Mouse (Mus musculus) adrenal gland, postnatal 36 days (tissue): ENCODE measurements at regions not wholly inside any gene's neighbourhood (a gene's known extent, or its start where the extent isn't known, plus 50 kb on each side); places are given as distances from the start of the nearest gene placed in this dataset.

Experiments used
- DNase-seq, 2 experiments: peaks; one replicate each; pipeline ENCODE4 v3.0.0; 2021; ENCODE audit warnings: mixed read lengths in 1 of 2

GRCm38 (mm10) chr17:88255744-88256598 lies 184.5 kb upstream of the Foxn2 start:
- DNase-seq = peak; percentile 86 to 90

- DNase-seq = peak; percentile 60 to 70
These were observed 183.6 kb upstream of the Foxn2 start for GRCm38 (mm10) chr17:88256599-88257544.

- DNase-seq = peak; percentile 55 to 64
These were observed 182.1 kb upstream of the Foxn2 start for GRCm38 (mm10) chr17:88258361-88258796.

- DNase-seq = no peak
These were observed 180.3 kb upstream of the Foxn2 start for GRCm38 (mm10) chr17:88260176-88260575.

GRCm38 (mm10) chr17:88260826-88261225 lies 179.7 kb upstream of the Foxn2 start:
- DNase-seq = no peak

- DNase-seq = no peak
These were observed 179.0 kb upstream of the Foxn2 start for GRCm38 (mm10) chr17:88261556-88261955.

GRCm38 (mm10) chr17:88262326-88263187 lies 178.0 kb upstream of the Foxn2 start:
- DNase-seq = no peak

GRCm38 (mm10) chr17:88265291-88265690 lies 175.2 kb upstream of the Foxn2 start:
- no peak for DNase-seq

- DNase-seq = no peak
These were observed 172.3 kb upstream of the Foxn2 start for GRCm38 (mm10) chr17:88268216-88268615.

GRCm38 (mm10) chr17:88268802-88269201 lies 171.7 kb upstream of the Foxn2 start:
- no peak for DNase-seq

GRCm38 (mm10) chr17:88270896-88271295 lies 169.6 kb upstream of the Foxn2 start:
- DNase-seq = no peak

- peak in 1 of 2 experiments; percentile 10 for DNase-seq
These were observed 168.3 kb upstream of the Foxn2 start for GRCm38 (mm10) chr17:88272161-88272560.

GRCm38 (mm10) chr17:88273520-88273919 lies 167.0 kb upstream of the Foxn2 start:
- DNase-seq = no peak

GRCm38 (mm10) chr17:88274003-88274698 lies 166.4 kb upstream of the Foxn2 start:
- DNase-seq = peak; percentile 49 to 72

GRCm38 (mm10) chr17:88274720-88275433 lies 165.6 kb upstream of the Foxn2 start:
- DNase-seq = no peak

- DNase-seq = peak; percentile 31 to 49
These were observed 160.9 kb upstream of the Foxn2 start for GRCm38 (mm10) chr17:88279656-88280055.

- no peak for DNase-seq
These were observed 157.8 kb upstream of the Foxn2 start for GRCm38 (mm10) chr17:88282711-88283110.

- no peak for DNase-seq
These were observed 156.0 kb upstream of the Foxn2 start for GRCm38 (mm10) chr17:88284477-88284876.

GRCm38 (mm10) chr17:88287861-88288260 lies 152.7 kb upstream of the Foxn2 start:
- DNase-seq = no peak

GRCm38 (mm10) chr17:88297520-88297919 lies 143.0 kb upstream of the Foxn2 start:
- peak; percentile 34 to 58 for DNase-seq
